Mouse (Mus musculus): ENCODE results near the gene Supt3. TPM values are rescaled to one million over a fixed set of nuclear protein-coding genes. Genes with fewer than 3 reads are reported as not detected.

The Supt3 gene
- polyA plus RNA-seq, 1 experiment from 2014 or later = 7.8 TPM

GRCm38 (mm10) chr17:44783143-44783542 is 6.2 kb downstream of the Supt3 start:
- 46% methylated on average over 2 of the region's 2 CpGs for WGBS (ENCODE audit: insufficient replicate concordance)
- no peak overlapping the region for H3K27ac ChIP-seq
- no peaks in the 10 kb centered on the region for H3K9me3 ChIP-seq (replicated peaks)
- peaks cover 2% of the 10 kb centered on the region for H3K4me1 ChIP-seq (replicated peaks)
- no peak overlapping the region for H3K9ac ChIP-seq
- no peaks in the 10 kb centered on the region for H3K27me3 ChIP-seq
- H3K4me2 ChIP-seq = no peak overlapping the region
- ATAC-seq (ENCODE audit: low read depth) (no peak), DNase-seq (no peak)
- H3K36me3 ChIP-seq = no peaks in the 10 kb centered on the region
- H3K4me3 ChIP-seq (replicated peaks) = no peak overlapping the region

GRCm38 (mm10) chr17:44788982-44789747 is 12.2 kb downstream of the Supt3 start:
- ATAC-seq (ENCODE audit: low read depth) (no peak), DNase-seq (no peak)
- no peak overlapping the region for H3K4me3 ChIP-seq (replicated peaks)
- H3K27me3 ChIP-seq = no peaks in the 10 kb centered on the region
- H3K36me3 ChIP-seq = peaks cover 5% of the 10 kb centered on the region
- no peak overlapping the region for H3K9ac ChIP-seq
- H3K4me2 ChIP-seq = no peak overlapping the region
- WGBS (ENCODE audit: insufficient replicate concordance) = 72% methylated on average over 5 of the region's 5 CpGs
- H3K9me3 ChIP-seq (replicated peaks) = no peaks in the 10 kb centered on the region
- H3K27ac ChIP-seq = no peak overlapping the region
- H3K4me1 ChIP-seq (replicated peaks) = no peaks in the 10 kb centered on the region

- Histone ChIP-seq H3K4me2 (no peak overlapping the region), H3K36me3 (peaks cover 5% of the 10 kb centered on the region), H3K9me3 (replicated peaks) (no peaks in the 10 kb centered on the region), H3K27me3 (no peaks in the 10 kb centered on the region), H3K4me3 (replicated peaks) (no peak overlapping the region), H3K27ac (no peak overlapping the region), H3K4me1 (replicated peaks) (no peaks in the 10 kb centered on the region), H3K9ac (no peak overlapping the region)
- no peak for DNase-seq
- no peak for ATAC-seq (ENCODE audit: low read depth)
- 58% methylated on average over 12 of the region's 12 CpGs for WGBS (ENCODE audit: insufficient replicate concordance)
These were observed 15.4 kb downstream of the Supt3 start for GRCm38 (mm10) chr17:44792218-44792917.

- no peaks in the 10 kb centered on the region for H3K27me3 ChIP-seq
- H3K4me1 ChIP-seq (replicated peaks) = no peaks in the 10 kb centered on the region
- 45% methylated on average over 3 of the region's 3 CpGs for WGBS (ENCODE audit: insufficient replicate concordance)
- no peak overlapping the region for H3K4me2 ChIP-seq
- ATAC-seq (ENCODE audit: low read depth) = no peak
- no peaks in the 10 kb centered on the region for H3K36me3 ChIP-seq
- H3K27ac ChIP-seq = no peak overlapping the region
- H3K4me3 ChIP-seq (replicated peaks) = no peak overlapping the region
- DNase-seq = no peak
- no peak overlapping the region for H3K9ac ChIP-seq
- no peaks in the 10 kb centered on the region for H3K9me3 ChIP-seq (replicated peaks)
These were observed 20.4 kb downstream of the Supt3 start for GRCm38 (mm10) chr17:44797331-44797730.

- Histone ChIP-seq H3K4me3 (replicated peaks) (no peak overlapping the region), H3K27ac (peak overlapping the region; percentile 29; the same call in 1 of the 2 replicates), H3K4me2 (no peak overlapping the region), H3K36me3 (no peaks in the 10 kb centered on the region), H3K9ac (no peak overlapping the region), H3K27me3 (no peaks in the 10 kb centered on the region), H3K4me1 (replicated peaks) (peaks cover 2% of the 10 kb centered on the region), H3K9me3 (replicated peaks) (no peaks in the 10 kb centered on the region)
- WGBS (ENCODE audit: insufficient replicate concordance) = 56% methylated on average over 1 of the region's 1 CpGs
- ATAC-seq (ENCODE audit: low read depth) (no peak), DNase-seq (no peak)
These were observed 30.1 kb downstream of the Supt3 start for GRCm38 (mm10) chr17:44807031-44807430.

- ATAC-seq (ENCODE audit: low read depth) (no peak), DNase-seq (no peak)
- 23% methylated on average over 3 of the region's 3 CpGs for WGBS (ENCODE audit: insufficient replicate concordance)
- no peak within 1 kb of the TSS for H3K9ac ChIP-seq
- no peaks in the 10 kb centered on the region for H3K9me3 ChIP-seq (replicated peaks)
- H3K27ac ChIP-seq = no peak within 1 kb of the TSS
- peaks cover 9% of the 10 kb centered on the region; the same call in 1 of the 2 replicates for H3K4me1 ChIP-seq (replicated peaks)
- H3K27me3 ChIP-seq = no peaks in the 10 kb centered on the region
- no peaks in the 10 kb centered on the region for H3K36me3 ChIP-seq
- H3K4me3 ChIP-seq (replicated peaks) = no peak within 1 kb of the TSS
- H3K4me2 ChIP-seq = peak within 1 kb of the TSS; percentile 12; the same call in 1 of the 2 replicates
These were observed 37.7 kb downstream of the Supt3 start, which contains the start of gene Runx2 for GRCm38 (mm10) chr17:44814508-44815175. Gene Runx2 (minus strand): TSS chr17:44814797.

- Histone ChIP-seq H3K9me3 (replicated peaks) (no peaks in the 10 kb centered on the region), H3K4me3 (replicated peaks) (no peak overlapping the region), H3K4me1 (replicated peaks) (peaks cover 8% of the 10 kb centered on the region; the same call in 1 of the 2 replicates), H3K9ac (no peak overlapping the region), H3K36me3 (no peaks in the 10 kb centered on the region), H3K27ac (no peak overlapping the region), H3K4me2 (no peak overlapping the region), H3K27me3 (no peaks in the 10 kb centered on the region)
- ATAC-seq (ENCODE audit: low read depth) (no peak), DNase-seq (no peak)
- 45% methylated on average over 2 of the region's 2 CpGs for WGBS (ENCODE audit: insufficient replicate concordance)
These were observed 41.9 kb downstream of the Supt3 start for GRCm38 (mm10) chr17:44818825-44819224.

- no peak overlapping the region for H3K4me3 ChIP-seq (replicated peaks)
- no peak overlapping the region for H3K27ac ChIP-seq
- 47% methylated on average over 4 of the region's 4 CpGs for WGBS (ENCODE audit: insufficient replicate concordance)
- no peaks in the 10 kb centered on the region for H3K36me3 ChIP-seq
- DNase-seq (no peak), ATAC-seq (ENCODE audit: low read depth) (no peak)
- no peak overlapping the region for H3K9ac ChIP-seq
- no peaks in the 10 kb centered on the region for H3K4me1 ChIP-seq (replicated peaks)
- H3K27me3 ChIP-seq = no peaks in the 10 kb centered on the region
- H3K9me3 ChIP-seq (replicated peaks) = no peaks in the 10 kb centered on the region
- H3K4me2 ChIP-seq = no peak overlapping the region
These were observed 42.9 kb downstream of the Supt3 start for GRCm38 (mm10) chr17:44819816-44820215.

GRCm38 (mm10) chr17:44821940-44822339 is 45.0 kb downstream of the Supt3 start:
- ATAC-seq (ENCODE audit: low read depth) (peak; percentile 72), DNase-seq (no peak)
- Histone ChIP-seq H3K4me2 (no peak overlapping the region), H3K4me3 (replicated peaks) (no peak overlapping the region), H3K27me3 (no peaks in the 10 kb centered on the region), H3K36me3 (no peaks in the 10 kb centered on the region), H3K27ac (no peak overlapping the region), H3K4me1 (replicated peaks) (peaks cover 11% of the 10 kb centered on the region), H3K9me3 (replicated peaks) (no peaks in the 10 kb centered on the region), H3K9ac (no peak overlapping the region)
- 74% methylated on average over 5 of the region's 5 CpGs for WGBS (ENCODE audit: insufficient replicate concordance)

GRCm38 (mm10) chr17:44827124-44827523 is 50.2 kb downstream of the Supt3 start:
- Histone ChIP-seq H3K4me1 (replicated peaks) (peaks cover 35% of the 10 kb centered on the region), H3K9ac (peak overlapping the region; percentile 57; the same call in 1 of the 2 replicates), H3K4me2 (no peak overlapping the region), H3K27me3 (no peaks in the 10 kb centered on the region), H3K27ac (peak overlapping the region; percentile 82), H3K36me3 (no peaks in the 10 kb centered on the region), H3K4me3 (replicated peaks) (no peak overlapping the region), H3K9me3 (replicated peaks) (no peaks in the 10 kb centered on the region)
- 53% methylated on average over 3 of the region's 3 CpGs for WGBS (ENCODE audit: insufficient replicate concordance)
- DNase-seq = no peak
- ATAC-seq (ENCODE audit: low read depth) = peak; percentile 68

GRCm38 (mm10) chr17:44827964-44828363 is 51.0 kb downstream of the Supt3 start:
- Histone ChIP-seq H3K27ac (peak overlapping the region; percentile 82), H3K9me3 (replicated peaks) (no peaks in the 10 kb centered on the region), H3K36me3 (no peaks in the 10 kb centered on the region), H3K4me1 (replicated peaks) (peaks cover 42% of the 10 kb centered on the region), H3K4me3 (replicated peaks) (peak overlapping the region; percentile 25), H3K27me3 (no peaks in the 10 kb centered on the region), H3K9ac (peak overlapping the region; percentile 57; the same call in 1 of the 2 replicates), H3K4me2 (peak overlapping the region; percentile 45)
- ATAC-seq (ENCODE audit: low read depth) (peak; percentile 95), DNase-seq (peak; percentile 55)
- whole genome bisulfite sequencing (ENCODE audit: insufficient replicate concordance) = 25% methylated on average over 4 of the region's 4 CpGs

All from liver, embryonic 13.5 days (tissue).